Mouse (Mus musculus) R1 (cell line): ENCODE measurements at regions not wholly inside any gene's neighbourhood (a gene's known extent, or its start where the extent isn't known, plus 50 kb on each side); places are given as distances from the start of the nearest gene placed in this dataset.

Experiments used
- DNase-seq: peaks from one replicate; pipeline ENCODE4 v3.0.0-alpha.2; 2018; ENCODE audit warnings: low read depth, low spot score

GRCm38 (mm10) chr12:107021806-107022205, 466.6 kb upstream of the 3110018I06Rik start:
- DNase-seq = no peak

- DNase-seq = peak; percentile 5
These were observed 461.6 kb upstream of the 3110018I06Rik start for GRCm38 (mm10) chr12:107026821-107027220.

- DNase-seq = peak; percentile 55
These were observed 460.4 kb upstream of the 3110018I06Rik start for GRCm38 (mm10) chr12:107027842-107028549.

- DNase-seq = peak; percentile 94
These were observed 459.4 kb upstream of the 3110018I06Rik start for GRCm38 (mm10) chr12:107028985-107029384.

- no peak for DNase-seq
These were observed 452.1 kb upstream of the 3110018I06Rik start for GRCm38 (mm10) chr12:107036357-107036756.

GRCm38 (mm10) chr12:107041927-107042652, 446.3 kb upstream of the 3110018I06Rik start:
- no peak for DNase-seq

GRCm38 (mm10) chr12:107046496-107046895, 441.9 kb upstream of the 3110018I06Rik start:
- no peak for DNase-seq

- peak; percentile 95 for DNase-seq
These were observed 441.3 kb upstream of the 3110018I06Rik start for GRCm38 (mm10) chr12:107047059-107047531.

GRCm38 (mm10) chr12:107050891-107051635, 437.4 kb upstream of the 3110018I06Rik start:
- DNase-seq = no peak

GRCm38 (mm10) chr12:107052136-107052535, 436.3 kb upstream of the 3110018I06Rik start:
- no peak for DNase-seq

GRCm38 (mm10) chr12:107056553-107056952, 431.9 kb upstream of the 3110018I06Rik start:
- peak; percentile 74 for DNase-seq

GRCm38 (mm10) chr12:107060514-107060913, 427.9 kb upstream of the 3110018I06Rik start:
- no peak for DNase-seq

- DNase-seq = no peak
These were observed 421.1 kb upstream of the 3110018I06Rik start for GRCm38 (mm10) chr12:107067346-107067745.

GRCm38 (mm10) chr12:107082541-107082940, 405.9 kb upstream of the 3110018I06Rik start:
- no peak for DNase-seq

GRCm38 (mm10) chr12:107085058-107085905, 403.1 kb upstream of the 3110018I06Rik start:
- DNase-seq = no peak

GRCm38 (mm10) chr12:107085906-107086655, 402.4 kb upstream of the 3110018I06Rik start:
- DNase-seq = peak; percentile 31

GRCm38 (mm10) chr12:107092151-107092550, 396.3 kb upstream of the 3110018I06Rik start:
- no peak for DNase-seq

GRCm38 (mm10) chr12:107093326-107093725, 395.1 kb upstream of the 3110018I06Rik start:
- DNase-seq = no peak

- no peak for DNase-seq
These were observed 393.0 kb upstream of the 3110018I06Rik start for GRCm38 (mm10) chr12:107095409-107095808.

- no peak for DNase-seq
These were observed 383.9 kb upstream of the 3110018I06Rik start for GRCm38 (mm10) chr12:107104570-107104969.
